Mouse (Mus musculus) liver, embryonic 16.5 days (tissue): ENCODE data around the gene Myo7a. TPM values are rescaled to one million over a fixed set of nuclear protein-coding genes. Genes with fewer than 3 reads are reported as not detected.

Experiments
- ATAC-seq: fragments of 200-750 bp; cut with Nextera tagmentation; 2 replicates; pipeline ENCODE4 v1.8.0; 2017; ENCODE audit warnings: low read depth, mild to moderate bottlenecking, moderate number of reproducible peaks, moderate library complexity
- H3K27ac ChIP-seq: fragments of 300-500 bp; sonication (generic); 2 replicates; pipeline ENCODE4 v1.5.1; 2014; ENCODE audit warnings: mild to moderate bottlenecking, low read length
- H3K27me3 ChIP-seq: fragments of 300-500 bp; sonication (generic); 2 replicates; pipeline ENCODE4 v1.6.1; 2014; ENCODE audit warnings: low read depth, low read length, mixed read lengths; ENCODE audit not compliant: control insufficient read depth, insufficient read depth
- H3K36me3 ChIP-seq: fragments of 300-500 bp; sonication (generic); 2 replicates; pipeline ENCODE4 v1.6.1; 2014; ENCODE audit warnings: mild to moderate bottlenecking; ENCODE audit not compliant: control insufficient read depth, insufficient read depth
- H3K4me1 ChIP-seq: fragments of 300-500 bp; sonication (generic); 2 replicates; pipeline ENCODE4 v1.6.1; 2014; ENCODE audit warnings: low read depth, low read length, mixed read lengths; ENCODE audit not compliant: control insufficient read depth
- H3K4me2 ChIP-seq: fragments of 300-500 bp; sonication (generic); 2 replicates; pipeline ENCODE4 v1.6.1; 2014; ENCODE audit warnings: low read depth, low read length, mixed read lengths
- H3K4me3 ChIP-seq: fragments of 300-500 bp; sonication (generic); 2 replicates; pipeline ENCODE4 v1.5.1; 2014; ENCODE audit warnings: low read depth, mild to moderate bottlenecking, low read length
- H3K9ac ChIP-seq: fragments of 300-500 bp; sonication (generic); 2 replicates; pipeline ENCODE4 v1.6.1; 2014; ENCODE audit warnings: low read depth, low read length
- H3K9me3 ChIP-seq: fragments of 300-500 bp; sonication (generic); replicated peaks from 2 replicates; pipeline ENCODE4 v1.6.1; 2016; ENCODE audit warnings: low read length; ENCODE audit not compliant: control insufficient read depth
- WGBS: fragments of 180-500 bp; shearing (Covaris S2); extraction: QIAGEN DNeasy Blood & Tissue Kit; methylation state at CpG from one replicate; pipeline ENCODE4 v1.1.7; 2014; ENCODE audit not compliant: insufficient replicate concordance; 5-methylcytosine and 5-hydroxymethylcytosine counted together
- polyA plus RNA-seq: library from polyadenylated mRNA; unstranded; fragments of >200 nt; fragmentation: Nextera tagmentation; extraction: Ambion mirVana; gene quantifications from 2 replicates; pipeline ENCODE4 v1.2.1, GENCODE M21; 2015

Gene Myo7a
- polyA plus RNA-seq, 1 experiment from 2014 or later = 12.1 TPM

- H3K4me2 ChIP-seq = no peak overlapping the region
- H3K27me3 ChIP-seq = no peaks in the 10 kb centered on the region
- no peak overlapping the region for H3K27ac ChIP-seq
- H3K4me3 ChIP-seq = no peak overlapping the region
- no peak for ATAC-seq
- H3K36me3 ChIP-seq = peaks cover 4% of the 10 kb centered on the region; the same call in 1 of the 2 replicates
- no peak overlapping the region for H3K9ac ChIP-seq
- 73% methylated on average over 8 of the region's 8 CpGs for WGBS
- no peaks in the 10 kb centered on the region for H3K9me3 ChIP-seq
- peaks cover 4% of the 10 kb centered on the region for H3K4me1 ChIP-seq
Observed at GRCm38 (mm10) chr7:98146447-98146845, 27.1 kb upstream of the Myo7a start.

- Histone ChIP-seq H3K27ac (no peak overlapping the region), H3K36me3 (peaks cover 4% of the 10 kb centered on the region; the same call in 1 of the 2 replicates), H3K4me2 (no peak overlapping the region), H3K4me1 (peaks cover 6% of the 10 kb centered on the region), H3K4me3 (no peak overlapping the region), H3K9me3 (no peaks in the 10 kb centered on the region), H3K27me3 (no peaks in the 10 kb centered on the region), H3K9ac (no peak overlapping the region)
- WGBS = 61% methylated on average over 12 of the region's 12 CpGs
- no peak for ATAC-seq
Observed at GRCm38 (mm10) chr7:98145842-98146446, 26.6 kb upstream of the Myo7a start.

- ATAC-seq = no peak
- H3K9me3 ChIP-seq = no peaks in the 10 kb centered on the region
- H3K27ac ChIP-seq = no peak within 1 kb of the TSS
- H3K4me1 ChIP-seq = peaks cover 10% of the 10 kb centered on the region
- H3K4me2 ChIP-seq = no peak within 1 kb of the TSS
- no peaks in the 10 kb centered on the region for H3K27me3 ChIP-seq
- H3K36me3 ChIP-seq = peaks cover 4% of the 10 kb centered on the region; the same call in 1 of the 2 replicates
- H3K4me3 ChIP-seq = no peak within 1 kb of the TSS
- no peak within 1 kb of the TSS for H3K9ac ChIP-seq
- WGBS = 86% methylated on average over 5 of the region's 5 CpGs
Observed at GRCm38 (mm10) chr7:98145402-98145801, 26.1 kb upstream of the Myo7a start, which contains the start of gene Omp. Omp (minus strand) TSS chr7:98145502.

- ATAC-seq = no peak
- Histone ChIP-seq H3K4me2 (no peak overlapping the region), H3K9ac (no peak overlapping the region), H3K27ac (no peak overlapping the region), H3K36me3 (peaks cover 2% of the 10 kb centered on the region; the same call in 1 of the 2 replicates), H3K4me3 (no peak overlapping the region), H3K9me3 (no peaks in the 10 kb centered on the region), H3K27me3 (no peaks in the 10 kb centered on the region), H3K4me1 (peaks cover 14% of the 10 kb centered on the region)
- WGBS = 76% methylated on average over 3 of the region's 3 CpGs
Observed at GRCm38 (mm10) chr7:98142648-98143047, 23.3 kb upstream of the Myo7a start.

GRCm38 (mm10) chr7:98142247-98142646, 22.9 kb upstream of the Myo7a start:
- H3K4me2 ChIP-seq = no peak overlapping the region
- ATAC-seq = no peak
- H3K4me1 ChIP-seq = peaks cover 14% of the 10 kb centered on the region
- WGBS = 79% methylated on average over 8 of the region's 8 CpGs
- H3K4me3 ChIP-seq = no peak overlapping the region
- H3K9ac ChIP-seq = no peak overlapping the region
- no peaks in the 10 kb centered on the region for H3K27me3 ChIP-seq
- no peak overlapping the region for H3K27ac ChIP-seq
- H3K9me3 ChIP-seq = no peaks in the 10 kb centered on the region
- no peaks in the 10 kb centered on the region for H3K36me3 ChIP-seq

GRCm38 (mm10) chr7:98141206-98141605, 21.9 kb upstream of the Myo7a start:
- Histone ChIP-seq H3K4me1 (peaks cover 14% of the 10 kb centered on the region), H3K9ac (no peak overlapping the region), H3K4me3 (no peak overlapping the region), H3K27ac (no peak overlapping the region), H3K27me3 (no peaks in the 10 kb centered on the region), H3K9me3 (no peaks in the 10 kb centered on the region), H3K4me2 (no peak overlapping the region), H3K36me3 (no peaks in the 10 kb centered on the region)
- ATAC-seq = peak; percentile 35; the same call in 1 of the 2 replicates
- 82% methylated on average over 3 of the region's 3 CpGs for WGBS

GRCm38 (mm10) chr7:98140597-98140996, 21.3 kb upstream of the Myo7a start:
- Histone ChIP-seq H3K4me1 (peaks cover 14% of the 10 kb centered on the region), H3K9ac (0 out of 2 replicates have a peak overlapping the region, but pooled peaks have one; percentile 9), H3K4me3 (no peak overlapping the region), H3K27ac (no peak overlapping the region), H3K9me3 (no peaks in the 10 kb centered on the region), H3K27me3 (no peaks in the 10 kb centered on the region), H3K36me3 (no peaks in the 10 kb centered on the region), H3K4me2 (no peak overlapping the region)
- 19% methylated on average over 2 of the region's 2 CpGs for WGBS
- ATAC-seq = peak; percentile 47

- peaks cover 14% of the 10 kb centered on the region for H3K4me1 ChIP-seq
- 30% methylated on average over 9 of the region's 9 CpGs for WGBS
Observed at GRCm38 (mm10) chr7:98139216-98139615, 19.9 kb upstream of the Myo7a start.

GRCm38 (mm10) chr7:98137995-98138394, 18.7 kb upstream of the Myo7a start:
- no peaks in the 10 kb centered on the region for H3K9me3 ChIP-seq
- H3K4me2 ChIP-seq = no peak overlapping the region
- no peak for ATAC-seq

More at GRCm38 (mm10) chr7:98139216-98139615, 19.9 kb upstream of the Myo7a start:
- no peaks in the 10 kb centered on the region; the same call in 1 of the 2 replicates for H3K36me3 ChIP-seq
- H3K9me3 ChIP-seq = no peaks in the 10 kb centered on the region
- H3K27me3 ChIP-seq = no peaks in the 10 kb centered on the region
- no peak overlapping the region for H3K4me3 ChIP-seq
- H3K9ac ChIP-seq = no peak overlapping the region
- H3K4me2 ChIP-seq = no peak overlapping the region
- ATAC-seq = no peak
- no peak overlapping the region for H3K27ac ChIP-seq

More at GRCm38 (mm10) chr7:98137995-98138394, 18.7 kb upstream of the Myo7a start:
- H3K27ac ChIP-seq = no peak overlapping the region
- no peak overlapping the region for H3K4me3 ChIP-seq
- peaks cover 14% of the 10 kb centered on the region for H3K4me1 ChIP-seq
- H3K36me3 ChIP-seq = no peaks in the 10 kb centered on the region; the same call in 1 of the 2 replicates
- no peaks in the 10 kb centered on the region for H3K27me3 ChIP-seq
- H3K9ac ChIP-seq = no peak overlapping the region
- 78% methylated on average over 2 of the region's 2 CpGs for WGBS
